Mouse (Mus musculus) heart, postnatal 14 days (tissue): ENCODE data around the gene Abcd3. TPM values are rescaled to one million over a fixed set of nuclear protein-coding genes. Genes with fewer than 3 reads are reported as not detected.
A peak's percentile ranks its signal among the peaks of the same experiment; 100 is the strongest.
"Not testable (repeated sequence)": the region's sequence is repeated elsewhere in the genome, so short reads cannot be mapped to it uniquely, and the experiment has no call there.

Source experiments
- DNase-seq, 2 experiments: peaks; one replicate each; pipeline ENCODE4 v3.0.0; 2021 to 2022
- intact Hi-C: fragments of 180-260 bp; cut with DNase I; formaldehyde crosslinking; loops from one replicate; pipeline ENCODE4 v1.15.1; 2025
- total RNA-seq, 2 experiments: library from RNA; stranded (reverse); gene quantifications; 2 replicates each; pipeline ENCODE4 v1.2.3; 2021

The Abcd3 gene
- total RNA-seq, 2 experiments from 2014 or later = 85.8 to 89.9 TPM

DNA sequence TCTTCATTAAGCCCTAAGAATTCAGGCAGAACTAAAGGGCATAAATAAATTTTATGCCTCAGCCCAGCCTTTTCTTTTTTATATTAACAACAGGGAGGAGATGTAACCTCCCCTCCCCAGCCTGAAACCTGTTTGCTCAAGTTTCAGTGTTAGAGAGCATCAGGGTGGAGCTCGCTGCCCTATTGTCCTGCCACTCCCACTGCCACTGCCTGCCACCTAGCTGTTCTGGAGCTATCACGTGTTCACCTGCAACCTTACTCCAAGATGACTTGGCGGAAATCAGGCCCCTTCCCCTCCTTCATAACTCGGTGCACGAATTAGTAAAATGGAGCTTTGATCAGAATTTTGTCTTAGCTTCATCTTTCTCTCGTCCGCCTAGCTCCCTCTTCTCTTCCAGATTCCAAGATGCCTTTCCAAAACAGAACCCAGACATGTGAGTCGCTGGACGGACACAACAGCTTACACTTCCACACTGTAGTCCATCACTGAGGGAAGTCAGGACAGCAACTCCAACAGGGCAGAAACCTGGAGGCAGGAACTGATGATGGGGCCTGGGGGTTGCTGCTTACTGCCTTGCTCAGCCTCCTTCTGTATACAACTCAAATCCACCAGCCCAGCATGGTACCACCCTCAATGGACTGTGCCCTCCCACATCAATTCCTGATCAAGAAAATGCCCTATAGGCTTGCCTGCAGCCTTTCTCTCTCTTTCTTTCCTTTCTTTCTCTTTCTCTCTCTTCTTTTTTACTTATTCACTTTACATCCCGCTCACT, 60.6 kb downstream of the Abcd3 start:
- intact Hi-C loops, DNase-seq: not testable (repeated sequence)

DNA sequence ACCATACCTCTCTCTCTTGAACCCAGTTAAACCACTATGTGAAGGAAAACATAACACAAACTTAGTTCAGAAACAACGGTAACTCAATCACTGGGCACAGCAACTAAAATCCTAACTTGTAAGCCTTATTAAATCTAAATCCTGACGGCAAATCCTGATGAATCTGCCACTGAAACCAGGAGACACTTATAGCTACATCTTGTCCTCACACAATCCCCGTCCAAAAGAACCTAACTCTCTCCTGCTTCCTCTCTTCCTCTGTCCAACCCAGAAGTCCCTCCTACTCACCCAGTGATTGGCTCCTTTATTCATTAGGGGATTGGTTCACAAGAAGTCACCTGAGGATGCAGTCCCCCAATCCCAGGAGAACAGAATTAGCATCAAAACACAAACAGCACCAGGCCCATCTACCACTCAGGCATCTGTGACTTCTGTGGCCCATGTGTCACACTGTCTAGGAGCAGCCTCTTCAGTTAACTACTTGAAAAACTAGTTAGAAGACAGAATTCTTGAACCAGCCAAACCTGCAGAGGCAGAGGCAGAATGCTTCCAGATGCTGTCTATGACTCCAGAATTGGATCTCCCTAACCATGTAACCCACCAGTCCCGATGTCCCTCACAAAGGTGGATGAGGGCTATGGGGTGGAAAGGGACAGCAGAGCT, 73.8 kb downstream of the Abcd3 start:
- DNase-seq, intact Hi-C loops: not testable (repeated sequence)

DNA sequence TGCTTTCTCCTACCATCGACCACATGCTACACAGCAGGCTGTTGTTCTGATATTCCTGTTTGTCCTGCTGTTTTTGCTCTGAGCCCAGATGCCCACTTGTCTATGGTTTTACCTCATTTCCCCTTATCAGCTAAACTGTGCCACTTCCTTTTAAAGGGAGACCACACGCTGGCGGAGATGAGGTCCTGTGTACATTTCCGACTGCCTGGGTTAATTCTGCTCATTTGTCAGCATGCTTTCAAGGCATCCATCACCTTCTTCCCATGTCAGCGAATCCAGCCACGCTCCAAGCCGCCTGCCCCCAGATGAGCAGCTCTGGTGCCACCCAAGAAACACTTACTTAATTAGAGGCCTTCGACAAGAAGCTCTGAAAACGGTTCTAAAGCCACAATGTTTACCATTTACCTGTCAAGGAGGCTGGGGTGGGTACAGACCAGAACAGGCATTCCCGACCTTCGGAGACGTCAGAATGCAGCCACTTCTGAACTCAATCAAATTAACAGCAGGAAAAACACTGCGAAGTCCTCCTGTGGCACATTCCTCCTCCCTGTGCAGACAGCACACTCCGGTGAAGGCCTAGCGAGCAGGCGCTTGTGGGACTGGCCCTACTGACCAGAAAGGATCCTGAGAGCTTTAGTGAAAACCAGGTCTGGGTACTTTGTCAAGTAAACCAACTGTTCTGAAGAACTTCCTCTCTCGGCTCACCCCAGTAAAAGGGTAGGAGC, 75.5 kb downstream of the Abcd3 start:
- DNase-seq = no peak
- intact Hi-C loops = loop anchor here (5.0 kb wide), 1 partner anchor 432 kb away; no protein-coding TSS in a partner anchor

DNA sequence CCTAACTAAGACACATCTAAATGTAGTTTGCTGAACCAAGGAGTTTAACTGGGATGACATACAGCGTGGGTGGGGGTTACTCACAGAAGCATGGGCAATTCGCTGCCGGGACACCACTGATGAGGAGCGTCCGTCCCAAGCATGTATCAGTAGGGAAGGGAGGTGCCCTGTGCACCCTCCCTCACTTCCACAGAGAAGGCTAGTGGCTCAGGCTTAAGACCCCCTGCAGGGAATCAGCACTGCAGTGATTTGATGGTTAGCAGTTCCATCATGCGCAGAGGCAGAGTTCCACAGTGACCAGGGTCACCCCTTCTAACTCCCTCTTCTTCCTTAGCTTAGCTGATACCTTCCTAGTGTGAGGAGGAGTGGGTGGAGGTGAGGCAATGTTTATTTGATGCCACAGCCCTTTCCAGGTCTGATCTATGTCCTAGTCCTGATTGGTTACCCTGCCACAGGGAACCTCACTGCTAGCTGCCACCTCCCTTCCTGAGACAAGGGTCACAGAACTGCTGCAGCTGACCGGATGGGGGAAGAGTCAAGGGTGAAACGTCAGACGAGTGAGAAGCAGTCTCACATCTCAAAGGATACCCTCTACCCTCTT, 76.3 kb downstream of the Abcd3 start:
- intact Hi-C loops = loop anchor here (5.0 kb wide), 1 partner anchor 432 kb away; no protein-coding TSS in a partner anchor
- no peak for DNase-seq

DNA sequence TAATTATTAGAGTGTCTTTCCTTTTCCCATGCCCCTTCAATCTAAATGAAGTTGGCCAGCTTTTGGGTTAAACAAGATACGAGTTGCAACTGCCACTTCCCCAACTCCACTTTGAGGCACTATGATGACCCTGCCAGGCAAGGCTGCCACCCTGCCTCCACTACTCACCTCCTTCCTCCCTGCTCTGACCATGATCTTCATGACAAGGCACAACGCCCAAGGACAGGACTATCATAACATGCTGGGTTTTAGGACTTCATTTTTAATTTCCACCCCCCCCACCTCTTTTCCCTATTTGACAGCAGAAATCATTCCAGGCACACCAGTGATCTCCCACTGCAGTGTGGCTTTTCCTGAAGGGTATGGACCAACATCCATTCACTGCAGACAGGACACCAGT, 77.2 kb downstream of the Abcd3 start:
- intact Hi-C loops = loop anchor here (1.0 to 5.0 kb wide), 3 partner anchors 102 to 431 kb away; no protein-coding TSS in a partner anchor
- DNase-seq = no peak

DNA sequence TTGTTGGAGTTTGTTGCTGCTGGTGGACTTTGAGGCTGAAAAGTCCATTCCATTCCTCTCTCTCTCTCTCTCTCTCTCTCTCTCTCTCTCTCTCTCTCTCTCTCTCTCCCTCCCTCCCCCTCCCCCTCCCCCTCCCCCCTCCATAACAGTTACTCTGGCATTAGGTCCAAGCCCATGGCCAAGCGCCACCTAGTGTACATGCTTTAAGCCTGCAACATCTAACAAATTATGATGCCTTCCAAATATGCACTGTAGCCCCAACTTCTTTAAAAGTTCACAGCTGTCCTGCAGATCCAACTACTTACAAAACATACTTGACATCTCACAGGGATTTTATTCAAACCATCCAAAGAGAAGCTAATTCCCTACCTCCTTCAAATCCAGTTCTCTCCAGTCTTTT, 77.6 kb downstream of the Abcd3 start:
- DNase-seq = peak in 1 of 2 experiments; percentile 74
- intact Hi-C loops = loop anchor here (1.0 to 5.0 kb wide), 3 partner anchors 101 to 430 kb away; no protein-coding TSS in a partner anchor

DNA sequence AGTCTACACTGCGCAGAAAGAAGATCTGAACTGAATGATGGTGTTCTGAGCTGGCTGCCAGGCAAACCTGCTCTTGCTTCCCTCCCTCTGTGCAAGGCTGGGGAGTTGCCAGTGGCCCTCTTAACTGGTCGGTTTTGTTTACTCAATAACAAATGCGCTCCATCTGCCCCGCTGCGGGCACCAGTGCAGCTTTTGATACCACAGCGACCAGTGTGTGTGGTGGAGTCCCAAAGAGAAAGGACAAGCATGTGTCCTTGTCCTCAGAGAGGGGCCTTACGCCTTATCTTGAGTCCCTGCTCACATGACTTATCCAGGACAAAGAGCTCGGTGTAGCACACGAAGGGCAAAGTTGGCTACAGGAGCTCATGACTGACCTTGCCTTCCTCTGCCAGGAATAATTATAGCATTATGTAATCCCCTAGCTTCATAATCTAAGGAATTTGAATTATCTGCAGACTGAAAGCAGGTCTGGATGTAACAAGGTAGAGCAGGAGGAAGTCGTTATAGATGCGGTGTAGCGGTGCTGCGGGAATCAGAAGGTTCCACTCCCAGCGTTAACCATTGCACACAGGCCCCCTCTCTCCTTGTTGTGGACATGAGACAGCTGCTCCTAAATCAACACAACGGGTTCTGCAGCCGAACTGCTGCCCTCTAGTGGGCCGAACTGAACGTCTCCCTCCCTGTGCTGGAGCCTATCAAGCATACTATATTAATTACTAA, 78.9 kb downstream of the Abcd3 start:
- intact Hi-C loops = loop anchor here (2.0 to 5.0 kb wide), 2 partner anchors 199 to 429 kb away; no protein-coding TSS in a partner anchor
- peak; percentile 81 to 88 for DNase-seq

DNA sequence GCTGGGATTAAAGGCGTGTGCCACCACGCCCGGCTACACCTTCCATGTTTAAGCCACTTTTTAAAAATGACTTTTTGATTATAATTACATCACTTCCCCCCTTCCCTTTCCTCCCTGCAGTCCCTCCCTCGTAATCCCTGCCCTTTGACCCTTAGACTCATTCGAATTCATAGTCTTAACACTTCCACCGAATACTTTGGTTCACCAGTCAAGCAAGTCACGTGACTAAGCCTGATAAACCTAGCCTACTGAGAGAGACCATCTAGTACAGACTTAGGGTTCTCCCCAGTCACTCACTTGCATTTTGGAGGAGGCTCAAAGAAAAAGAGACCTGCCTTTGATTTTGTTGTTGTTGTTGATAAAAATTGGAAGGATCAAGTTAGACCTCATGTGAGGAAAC, 79.6 kb downstream of the Abcd3 start:
- DNase-seq = no peak
- intact Hi-C loops = loop anchor here (5.0 kb wide), 1 partner anchor 428 kb away; no protein-coding TSS in a partner anchor

DNA sequence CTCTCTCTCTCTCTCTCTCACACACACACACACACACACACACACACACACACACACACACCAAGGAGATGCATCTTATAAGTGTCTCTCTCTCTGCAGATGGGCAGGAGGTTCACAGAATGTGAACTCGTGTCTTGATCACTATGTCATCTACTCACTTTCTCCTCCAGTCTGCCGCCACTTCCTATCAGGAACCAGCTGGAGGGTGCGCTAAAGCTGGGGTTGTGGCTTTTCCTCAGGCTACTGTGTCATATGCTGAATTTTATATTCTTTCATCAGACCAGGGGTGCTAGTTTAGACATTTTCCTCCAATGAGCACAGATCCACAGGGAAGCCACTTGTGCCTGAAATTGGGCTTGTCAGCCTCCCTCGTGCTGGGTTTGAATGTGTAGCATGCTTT, 85.4 kb downstream of the Abcd3 start:
- no peak for DNase-seq
- intact Hi-C loops = no loop called here

DNA sequence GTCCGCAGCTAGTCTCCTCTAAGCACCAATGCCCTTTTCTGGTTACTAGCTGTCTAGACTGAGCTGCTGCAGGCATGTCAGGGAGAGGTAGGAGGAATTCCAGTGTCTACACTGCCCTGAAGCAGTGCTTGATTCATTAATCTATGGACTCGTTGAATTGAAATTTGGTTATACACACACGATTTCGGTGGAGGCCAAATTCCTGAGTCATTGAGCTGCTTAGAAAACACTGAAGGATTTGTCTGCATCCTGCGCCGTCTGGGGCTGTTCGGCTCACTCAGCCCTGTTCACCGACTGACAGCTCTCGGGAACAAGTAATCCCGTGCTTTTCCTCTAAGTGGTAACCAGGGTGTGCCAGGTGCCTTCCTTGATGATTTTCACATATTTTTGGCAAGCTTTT, 89.5 kb downstream of the Abcd3 start:
- no peak for DNase-seq
- intact Hi-C loops = no loop called here

DNA sequence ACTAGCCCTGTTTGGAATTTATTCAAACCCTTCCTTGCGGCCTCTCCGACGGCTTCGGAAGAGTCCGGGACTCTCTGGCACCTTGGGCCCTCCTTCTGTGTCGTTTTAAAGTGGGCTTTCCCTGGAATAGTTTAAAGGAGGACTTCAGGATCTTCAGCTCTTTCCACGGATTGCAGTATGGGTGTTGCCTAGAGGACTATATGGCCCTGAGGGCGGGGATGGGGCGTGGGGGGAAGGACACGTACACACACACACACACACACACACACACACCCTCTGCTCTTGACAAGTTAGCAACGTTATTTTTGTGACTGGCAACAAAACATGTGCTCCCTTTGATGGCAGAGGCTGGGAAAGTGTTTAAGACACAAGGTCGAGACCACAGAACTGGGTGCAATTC, 90.5 kb downstream of the Abcd3 start:
- intact Hi-C loops = no loop called here
- DNase-seq = no peak

DNA sequence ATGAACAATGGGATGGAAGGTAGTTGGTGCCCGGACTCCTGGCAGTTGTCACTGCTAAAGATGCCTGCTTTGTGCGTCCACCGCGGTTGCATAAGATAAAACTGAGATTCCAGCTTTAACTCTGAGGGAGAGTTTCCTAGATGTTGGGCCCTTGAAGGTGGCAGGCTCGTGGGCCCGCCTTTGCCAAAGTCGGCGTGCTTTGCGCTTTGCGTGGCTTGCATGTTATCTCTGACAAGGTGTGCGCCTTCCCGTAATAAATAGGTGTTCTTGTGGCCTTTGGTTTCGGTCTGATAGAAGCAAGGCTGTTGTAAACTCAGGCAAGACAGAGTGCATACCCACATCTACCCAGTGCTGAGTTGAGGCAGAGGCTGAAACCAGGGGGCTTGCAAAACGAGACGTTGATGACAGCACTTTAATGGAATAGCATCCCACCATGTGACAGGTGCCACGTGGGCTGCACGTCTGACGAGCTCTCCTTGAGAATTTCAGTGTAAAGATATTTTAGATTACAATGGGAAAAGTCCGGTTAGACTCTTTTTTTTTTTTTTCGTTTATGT, 91.1 kb downstream of the Abcd3 start:
- intact Hi-C loops = loop anchor here (2.0 kb wide), 2 partner anchors 73 to 87 kb away; no protein-coding TSS in a partner anchor
- DNase-seq = no peak

DNA sequence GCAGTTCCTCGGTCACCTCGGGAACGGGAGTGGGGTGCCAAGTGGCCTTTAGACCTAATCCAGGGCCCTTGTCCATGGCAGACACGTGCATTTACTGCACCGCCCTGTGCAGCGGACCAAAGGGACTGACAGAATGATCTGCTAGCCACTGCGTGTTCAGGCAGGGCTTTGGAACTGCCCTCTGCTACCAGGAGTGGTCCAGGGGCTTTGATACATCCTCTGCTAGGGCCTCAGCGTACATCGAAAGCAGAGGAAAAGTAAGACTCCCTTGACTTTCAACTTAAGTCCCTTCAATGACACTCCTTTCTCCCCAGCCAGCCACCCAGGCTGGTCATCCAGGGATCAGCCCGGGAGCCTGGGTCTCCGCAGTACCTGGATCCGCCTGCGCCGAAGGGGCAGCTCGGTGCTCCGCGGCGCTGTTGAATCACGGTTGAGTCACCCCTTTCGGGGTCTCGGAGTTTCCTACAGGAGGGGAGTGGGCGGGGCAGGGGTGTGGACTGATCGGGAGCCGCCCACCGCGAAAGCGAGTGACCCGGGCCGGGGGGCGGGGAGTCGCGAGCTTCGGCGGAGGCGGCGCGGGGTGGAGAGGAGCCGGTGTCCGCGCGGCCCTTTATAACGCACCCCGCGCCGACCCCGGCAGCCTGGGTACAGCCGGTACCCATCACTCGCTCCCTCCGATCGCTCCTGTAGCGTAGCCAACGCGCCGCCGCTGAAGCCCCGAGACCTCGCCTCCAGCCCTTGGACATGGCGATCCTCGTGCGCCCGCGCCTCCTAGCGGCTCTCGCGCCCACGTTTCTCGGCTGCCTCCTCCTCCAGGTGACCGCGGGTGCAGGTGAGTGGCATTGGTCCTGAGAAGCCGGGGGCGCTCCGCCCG, 91.9 kb downstream of the Abcd3 start, which contains the start of gene F3:
Gene F3 (plus strand): TSS at position 567 of the 874 bp plus-strand sequence.
- peak; percentile 82 to 86 for DNase-seq

DNA sequence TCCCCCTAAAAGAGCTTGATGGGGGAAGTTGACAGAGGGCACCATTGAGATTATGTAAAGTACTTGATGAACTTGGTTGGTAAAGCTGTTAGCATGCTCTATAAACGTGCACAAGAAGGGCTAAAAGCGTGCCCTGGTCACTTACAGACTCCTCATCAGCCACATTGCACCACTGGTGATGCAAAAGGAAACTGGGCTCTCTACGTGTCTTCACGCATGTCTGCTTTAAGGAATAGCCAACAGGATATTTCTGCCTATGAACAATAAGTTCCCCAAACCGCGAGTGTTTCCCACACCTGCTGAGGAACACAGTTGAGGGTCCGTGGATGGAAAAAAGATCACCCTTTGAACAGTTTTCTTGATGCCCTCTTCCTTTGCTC, 93.4 kb downstream of the Abcd3 start:
- intact Hi-C loops = loop anchor here (2.0 kb wide), 2 partner anchors 71 to 85 kb away; no protein-coding TSS in a partner anchor
- DNase-seq = no peak

More for the DNA sequence above, 91.9 kb downstream of the Abcd3 start, which contains the start of gene F3:
- intact Hi-C loops = loop anchor here (2.0 kb wide), 2 partner anchors 72 to 86 kb away; no protein-coding TSS in a partner anchor

DNA sequence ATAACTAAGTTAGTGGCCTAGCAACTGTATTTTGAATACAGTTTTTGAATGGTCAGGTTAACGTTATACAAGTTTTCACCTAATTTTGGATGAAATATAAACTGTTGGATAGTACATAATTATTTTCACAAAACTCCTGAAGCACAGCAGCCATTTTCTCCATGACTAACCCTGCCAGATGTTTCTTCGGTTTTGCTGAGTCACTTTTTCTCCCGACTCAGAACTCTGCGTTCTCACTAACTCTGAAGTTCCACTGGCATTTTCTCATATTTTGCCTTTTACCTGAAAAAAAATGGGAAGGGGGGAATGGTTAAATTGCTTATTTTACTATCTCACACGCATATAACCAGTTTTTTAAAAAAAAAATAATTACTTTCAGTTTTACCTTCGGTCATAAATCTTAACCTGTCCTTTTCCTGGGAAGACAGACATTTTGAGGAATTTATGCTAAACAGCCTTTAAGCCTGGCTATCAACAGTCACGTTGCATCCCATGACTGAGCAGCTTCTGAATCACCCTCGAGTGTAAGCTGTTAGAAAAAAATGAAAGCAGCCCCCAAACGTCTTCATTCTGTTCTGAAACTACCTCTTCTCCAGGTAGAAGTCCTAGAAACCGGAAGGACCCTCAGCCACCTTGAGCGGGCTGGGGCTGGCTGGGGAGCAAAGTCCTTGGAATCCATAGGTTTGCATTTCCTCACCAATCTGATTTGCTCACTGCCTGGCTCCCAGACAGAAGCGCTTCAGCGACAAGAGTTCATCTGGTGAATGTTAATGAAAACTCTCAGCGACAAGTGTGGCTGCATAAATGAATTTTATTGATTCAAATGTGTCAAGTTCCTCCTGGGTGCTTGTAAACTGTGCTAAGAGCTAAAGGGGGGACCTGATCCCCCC, 94.1 kb downstream of the Abcd3 start:
- DNase-seq = no peak
- intact Hi-C loops = no loop called here

DNA sequence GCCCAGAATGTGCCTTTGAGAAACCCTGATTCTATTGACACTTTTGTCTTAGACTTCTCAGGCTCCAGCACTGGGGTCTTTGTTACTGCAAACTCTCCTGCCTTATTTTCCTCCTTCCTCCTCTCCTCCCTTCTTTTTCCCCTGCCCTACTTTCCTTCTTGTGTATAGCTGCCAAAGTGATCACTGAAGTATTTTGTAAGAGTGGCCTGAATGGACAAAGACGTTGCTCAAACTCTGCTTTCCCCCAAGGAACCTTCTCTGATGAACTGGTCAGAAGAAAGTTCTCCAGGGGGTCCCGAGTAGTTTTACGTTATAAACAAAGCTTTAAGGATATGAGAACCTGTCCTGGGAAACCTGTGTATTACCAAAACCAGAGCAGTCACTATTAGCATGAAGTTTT, 95.4 kb downstream of the Abcd3 start:
- intact Hi-C loops = no loop called here
- no peak for DNase-seq

DNA sequence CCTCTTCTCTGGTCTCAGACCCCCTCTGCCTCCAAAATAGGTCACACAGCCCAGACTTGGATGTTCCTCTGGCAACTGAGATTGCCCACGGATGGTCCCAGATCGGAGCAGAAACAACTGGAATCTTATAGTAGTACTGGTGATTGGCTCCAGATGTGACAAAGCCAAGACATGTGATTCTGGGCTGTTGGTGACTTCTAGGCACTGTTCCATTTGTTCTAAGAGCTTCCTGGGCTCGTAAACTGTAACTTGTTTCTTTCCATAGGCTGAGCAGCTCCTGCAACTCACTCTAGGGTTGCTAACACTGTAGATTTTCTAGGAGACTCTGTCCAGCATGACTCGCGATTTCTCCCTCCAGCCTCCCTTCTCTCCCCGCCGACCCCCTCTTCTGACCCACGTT, 96.4 kb downstream of the Abcd3 start:
- no peak for DNase-seq
- intact Hi-C loops = no loop called here
